Mouse (Mus musculus) embryo, embryonic 9.5 days (tissue): ENCODE data around the gene Ppm1j.
A peak's percentile ranks its signal among the peaks of the same experiment; 100 is the strongest.
"Not testable (repeated sequence)": the region's sequence is repeated elsewhere in the genome, so short reads cannot be mapped to it uniquely, and the experiment has no call there.

ENCODE experiments used
- DNase-seq: peaks from one replicate; pipeline ENCODE4 v3.0.0-alpha.2; 2017; ENCODE audit errors: extremely low spot score

Gene Ppm1j

GRCm38 (mm10) chr3:104780561-104781420, at the start of gene Ppm1j:
Ppm1j (plus strand) TSS chr3:104781056.
- peak; percentile 80 for DNase-seq

DNA sequence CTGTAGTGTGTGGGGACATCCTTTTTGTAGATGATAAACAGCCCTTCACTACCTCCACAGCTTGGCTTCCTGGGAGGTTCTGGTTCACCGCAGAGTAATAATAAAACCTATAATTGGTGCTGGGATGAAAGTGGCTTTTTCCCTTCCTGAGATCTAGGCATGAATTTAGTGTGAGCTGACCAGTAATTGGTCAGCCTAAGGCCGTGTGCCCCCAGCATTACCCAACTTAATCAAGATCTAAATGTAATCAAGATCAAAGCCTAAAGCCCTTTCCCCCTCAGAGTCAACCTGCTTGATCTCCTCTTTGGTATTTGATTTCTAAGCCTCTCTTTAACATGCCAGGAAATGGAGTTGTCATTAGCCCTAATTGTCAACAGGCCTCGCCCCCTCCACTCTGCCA, 47.9 kb upstream of the Ppm1j start:
- DNase-seq = no peak

DNA sequence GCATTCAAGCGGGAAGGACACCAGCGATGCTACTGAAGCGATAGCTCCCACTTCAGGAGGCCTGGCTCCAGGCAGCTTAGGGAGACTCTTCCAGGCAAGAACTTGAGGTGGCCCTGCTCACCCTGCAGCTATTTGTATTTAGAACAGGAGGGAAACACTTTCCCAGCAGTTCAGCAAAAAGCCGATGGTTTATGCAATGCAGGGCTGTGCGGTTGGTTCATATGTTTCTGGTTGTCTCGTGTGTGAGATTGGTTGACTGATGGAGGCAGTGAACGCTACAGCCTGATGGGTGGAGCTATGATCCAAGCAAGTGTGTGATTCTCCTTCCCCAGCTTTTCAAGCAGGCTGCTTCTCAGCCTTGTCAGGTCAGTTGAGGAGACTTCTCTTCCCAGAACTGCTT, 46.2 kb upstream of the Ppm1j start:
- DNase-seq = no peak

DNA sequence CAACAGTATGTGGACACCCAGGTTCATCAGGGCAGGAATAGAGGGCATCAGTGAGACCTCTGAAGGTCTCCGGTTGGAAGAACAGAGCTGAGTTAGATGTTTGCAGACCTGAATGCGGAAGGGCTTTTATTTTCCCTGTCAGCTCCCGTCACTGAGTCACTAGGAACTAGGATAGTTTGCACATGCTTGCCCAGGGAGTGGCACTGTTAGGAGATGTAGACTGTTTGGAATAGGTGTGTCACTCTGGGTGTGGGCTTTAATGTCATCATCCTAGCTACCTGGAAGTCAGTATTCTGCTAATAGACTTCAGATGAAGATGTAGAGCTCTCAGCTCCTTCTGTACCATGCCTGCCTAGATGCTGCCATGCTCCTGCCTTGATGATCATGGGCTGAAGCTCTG, 38.9 kb upstream of the Ppm1j start:
- no peak for DNase-seq

DNA sequence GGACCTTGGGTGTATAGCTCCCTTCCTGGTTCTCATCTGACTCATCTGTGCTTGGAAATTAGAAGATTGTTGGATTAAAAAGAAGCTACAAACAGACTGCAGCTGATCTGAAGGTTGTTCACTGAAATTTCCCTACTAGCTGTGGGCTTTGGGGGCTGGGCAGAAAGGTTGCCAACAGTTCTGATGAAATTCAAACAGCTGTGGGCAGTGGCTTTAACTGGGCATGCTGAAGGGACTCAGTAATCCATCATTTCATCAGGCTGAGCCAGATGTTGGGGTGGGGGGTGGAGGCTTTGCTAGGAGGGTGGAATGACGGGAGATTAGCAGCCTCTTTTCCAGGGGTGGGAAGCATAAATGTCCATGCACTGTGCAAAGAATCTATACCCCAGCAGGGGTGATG, 37.7 kb upstream of the Ppm1j start:
- no peak for DNase-seq

- no peak for DNase-seq
Measured at GRCm38 (mm10) chr3:104743864-104744263, 37.0 kb upstream of the Ppm1j start.

- not testable (repeated sequence) for DNase-seq
Measured at GRCm38 (mm10) chr3:104752845-104753244, 28.0 kb upstream of the Ppm1j start.

DNA sequence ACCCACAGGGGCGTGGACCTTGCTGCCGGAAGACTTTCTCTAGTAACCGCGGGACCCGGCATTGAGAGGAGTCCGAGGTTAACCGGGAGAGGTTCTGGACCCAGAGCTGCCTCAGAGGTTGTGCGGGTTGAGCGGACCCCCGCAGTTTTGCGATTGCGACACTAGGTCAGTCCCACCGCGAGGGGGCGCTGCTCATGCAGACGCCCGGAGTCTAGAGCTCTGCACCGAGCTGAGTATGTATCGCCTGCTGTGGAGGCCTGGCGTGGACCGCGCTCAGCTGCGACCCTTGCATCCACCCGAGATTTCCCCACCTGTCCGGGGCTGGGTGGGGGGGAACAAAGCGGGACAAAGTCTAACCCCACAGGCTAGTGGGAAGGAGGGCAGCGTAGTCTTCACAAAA, 22.4 kb upstream of the Ppm1j start:
- peak; percentile 85 for DNase-seq

DNA sequence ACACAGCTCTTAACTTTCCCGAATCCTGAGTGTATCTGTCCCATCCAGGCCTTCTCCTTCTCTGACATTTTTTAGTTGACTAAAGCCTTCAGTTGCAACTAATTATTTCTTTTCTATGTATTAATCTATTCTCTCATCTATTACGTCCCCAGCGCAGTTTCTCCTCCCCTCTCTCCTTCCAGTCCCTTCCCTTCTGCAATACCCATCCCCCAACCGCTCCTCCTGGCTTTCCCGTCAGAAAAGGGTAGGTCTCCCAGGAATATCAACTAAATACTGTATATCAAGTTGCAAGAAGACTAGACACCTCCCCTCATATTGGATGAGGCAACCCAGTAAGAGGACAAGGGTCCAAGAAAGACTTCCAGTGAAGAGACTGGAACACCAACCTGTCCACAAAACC, 22.0 kb upstream of the Ppm1j start:
- DNase-seq = no peak

DNA sequence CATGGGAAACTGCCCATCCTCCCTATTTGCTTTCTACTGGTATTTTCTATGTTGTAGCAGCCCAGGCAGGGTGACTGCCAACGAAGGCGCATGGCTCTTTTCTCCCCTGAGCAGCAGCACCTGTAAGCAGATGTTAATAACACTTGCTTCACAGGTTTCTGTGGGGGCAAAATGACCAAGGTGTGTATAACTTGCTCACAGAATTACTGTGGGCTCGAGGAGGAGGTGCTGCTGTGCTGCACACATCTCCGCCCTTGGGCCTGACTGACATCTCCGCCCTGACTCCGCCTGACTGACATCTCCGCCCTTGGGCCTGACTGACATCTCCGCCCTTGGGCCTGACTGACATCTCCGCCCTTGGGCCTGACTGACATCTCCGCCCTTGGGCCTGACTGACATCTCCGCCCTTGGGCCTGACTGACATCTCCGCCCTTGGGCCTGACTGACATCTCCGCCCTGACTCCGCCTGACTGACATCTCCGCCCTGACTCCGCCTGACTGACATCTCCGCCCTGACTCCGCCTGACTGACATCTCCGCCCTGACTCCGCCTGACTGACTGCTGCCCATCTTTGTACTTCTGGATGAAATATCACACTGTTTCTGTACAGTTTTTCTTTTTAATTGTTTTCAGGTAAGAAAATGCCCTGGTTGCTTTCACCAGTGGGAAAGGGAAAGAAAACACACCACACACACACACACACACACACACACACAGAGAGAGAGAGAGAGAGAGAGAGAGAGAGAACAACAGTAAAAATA, 18.6 kb upstream of the Ppm1j start:
- not testable (repeated sequence) for DNase-seq

- DNase-seq = no peak
Measured at GRCm38 (mm10) chr3:104765021-104765420, 15.8 kb upstream of the Ppm1j start.

DNA sequence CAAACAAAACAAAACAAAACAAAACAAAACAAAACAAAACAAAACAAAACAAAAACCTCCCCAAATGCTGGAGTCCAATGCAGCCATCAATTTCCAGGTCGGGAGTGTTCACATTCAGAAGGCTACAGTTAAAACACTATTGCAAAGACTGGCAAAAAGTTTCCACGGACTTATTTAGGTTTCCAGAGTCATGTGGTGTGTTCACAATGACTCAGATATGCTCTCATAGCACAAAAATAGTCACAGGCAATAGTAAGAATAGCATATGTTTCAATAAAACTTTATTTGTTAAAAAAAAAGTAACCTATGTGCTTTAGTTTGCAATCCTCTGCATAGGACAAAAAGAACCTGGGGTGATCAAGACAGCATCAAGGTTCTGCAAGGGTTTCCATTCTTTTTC, 13.7 kb upstream of the Ppm1j start:
- DNase-seq = no peak

GRCm38 (mm10) chr3:104767716-104768115, 13.1 kb upstream of the Ppm1j start:
- no peak for DNase-seq

GRCm38 (mm10) chr3:104769135-104769534, 11.7 kb upstream of the Ppm1j start:
- DNase-seq = no peak

DNA sequence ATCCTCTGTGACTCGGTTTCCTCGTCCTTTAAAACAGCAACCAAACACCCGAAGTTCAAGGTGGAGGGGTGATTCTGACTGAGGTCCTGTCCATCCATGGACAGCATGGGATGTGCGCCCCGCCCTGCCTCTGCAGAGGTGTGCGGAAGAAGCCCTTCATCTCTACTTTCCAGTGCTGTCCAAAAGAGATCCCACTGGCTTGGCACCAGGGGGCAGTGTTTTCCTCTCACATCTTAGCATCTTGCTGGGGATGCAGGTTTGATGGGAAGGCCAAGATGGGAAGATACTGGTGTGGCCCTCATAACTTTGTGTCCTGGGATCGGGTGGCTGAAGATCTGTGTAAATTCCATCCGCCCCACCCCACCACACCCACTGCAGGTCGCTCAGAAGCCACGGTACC, 10.8 kb upstream of the Ppm1j start:
- no peak for DNase-seq

DNA sequence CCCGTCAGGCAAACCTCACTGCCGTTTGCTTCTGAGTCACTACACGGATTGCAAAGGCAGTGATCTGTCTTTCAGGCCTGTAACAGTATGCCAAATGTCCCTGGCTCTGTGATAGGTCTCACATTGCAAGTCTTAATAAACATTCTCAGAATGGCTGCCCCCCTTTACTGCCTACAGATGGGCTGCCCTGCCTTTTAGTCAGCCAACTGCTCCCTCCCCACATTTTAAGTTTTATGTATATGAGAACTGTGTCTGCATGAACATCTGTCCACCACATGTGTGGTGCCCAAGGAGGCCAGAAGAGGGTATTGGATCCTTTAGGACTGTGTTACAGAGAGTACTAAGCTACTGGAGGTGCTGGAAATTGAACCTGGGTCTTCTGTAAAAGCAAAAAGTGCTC, 9.9 kb upstream of the Ppm1j start:
- no peak for DNase-seq

DNA sequence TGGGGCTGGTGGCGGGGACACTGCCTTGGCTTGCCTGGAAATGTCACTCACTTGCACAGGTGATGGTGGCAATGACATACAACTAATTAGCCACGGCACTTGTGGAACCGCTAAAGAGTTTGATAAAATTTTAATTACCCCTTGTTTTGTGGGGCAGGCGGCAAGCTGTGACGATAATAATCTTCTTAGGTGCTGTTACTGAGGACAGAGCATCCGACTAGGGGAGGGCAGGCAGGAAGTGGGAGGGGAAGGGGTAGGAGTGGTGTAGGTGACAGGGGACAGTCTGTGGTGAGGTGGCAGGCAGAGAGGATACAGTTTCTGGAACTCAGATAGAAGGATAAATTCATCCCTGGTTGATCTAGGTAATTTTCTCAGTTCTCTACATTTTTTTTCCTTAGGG, 9.4 kb upstream of the Ppm1j start:
- DNase-seq = no peak

DNA sequence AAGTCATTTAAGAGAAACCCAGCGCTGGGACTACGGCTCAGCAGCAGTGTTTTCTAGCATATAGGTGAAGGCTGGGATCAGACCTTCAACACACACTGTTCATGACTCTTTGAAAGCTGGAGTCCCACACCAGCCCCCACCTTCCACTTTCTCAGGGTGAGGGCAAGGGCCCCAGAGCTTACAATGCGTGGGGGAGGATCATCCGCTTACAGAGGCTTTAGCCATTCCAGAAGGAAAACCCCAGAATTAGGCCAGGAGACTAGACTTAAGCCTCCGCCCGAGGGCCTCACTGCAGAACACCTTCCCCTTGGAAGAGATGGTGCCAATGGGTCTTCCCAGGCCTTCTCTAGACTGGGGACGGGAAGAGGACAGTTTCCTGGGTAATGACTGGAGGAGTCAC, 7.6 kb upstream of the Ppm1j start:
- DNase-seq = no peak

GRCm38 (mm10) chr3:104777342-104777741, 3.5 kb upstream of the Ppm1j start:
- DNase-seq = peak; percentile 54

DNA sequence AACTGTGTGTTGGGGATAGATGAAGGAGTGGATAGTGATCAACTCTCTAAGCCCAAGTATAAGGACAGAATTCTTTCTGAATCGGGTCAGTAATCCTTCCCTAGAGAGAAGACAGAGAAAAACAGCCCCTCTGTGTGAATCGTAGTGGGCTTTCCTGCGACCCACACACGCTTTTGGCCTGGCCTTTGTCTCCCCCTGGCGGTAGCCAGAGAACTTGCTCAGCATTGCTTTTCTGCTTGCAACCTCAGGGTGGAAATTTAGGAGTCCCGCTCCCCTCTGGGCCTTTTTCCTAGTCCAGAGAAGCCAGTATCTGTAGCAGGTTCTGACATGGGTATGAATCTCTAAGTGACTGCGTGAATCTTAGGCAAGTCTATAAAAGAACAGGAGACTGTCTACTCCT, 907 bp upstream of the Ppm1j start:
- peak; percentile 79 for DNase-seq

DNA sequence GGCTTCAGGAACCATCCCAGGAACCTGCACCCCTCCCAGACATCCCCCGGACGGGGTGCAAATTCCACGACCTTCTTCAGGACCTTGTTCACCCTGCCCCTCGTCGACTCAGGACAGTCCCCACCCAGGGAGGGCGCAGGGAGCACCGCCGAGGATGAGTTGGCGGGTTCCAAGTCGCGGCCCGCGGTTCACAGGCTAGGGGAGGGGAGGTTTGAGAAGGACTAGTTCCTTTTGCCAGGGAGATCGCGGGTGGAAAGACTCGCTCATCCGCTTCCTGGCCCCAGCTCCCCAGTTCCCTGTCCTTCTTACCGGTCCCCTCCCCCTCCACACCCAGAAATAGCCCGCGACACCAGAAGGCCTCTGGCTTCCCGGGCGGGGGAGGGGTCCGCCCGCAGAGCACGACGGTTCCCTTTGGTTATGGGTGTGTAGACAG, 631 bp downstream of the Ppm1j start, which contains the start of gene Fam19a3:
Fam19a3 (minus strand) TSS at position 370 of the 433 bp plus-strand sequence.
- DNase-seq = peak; percentile 40

DNA sequence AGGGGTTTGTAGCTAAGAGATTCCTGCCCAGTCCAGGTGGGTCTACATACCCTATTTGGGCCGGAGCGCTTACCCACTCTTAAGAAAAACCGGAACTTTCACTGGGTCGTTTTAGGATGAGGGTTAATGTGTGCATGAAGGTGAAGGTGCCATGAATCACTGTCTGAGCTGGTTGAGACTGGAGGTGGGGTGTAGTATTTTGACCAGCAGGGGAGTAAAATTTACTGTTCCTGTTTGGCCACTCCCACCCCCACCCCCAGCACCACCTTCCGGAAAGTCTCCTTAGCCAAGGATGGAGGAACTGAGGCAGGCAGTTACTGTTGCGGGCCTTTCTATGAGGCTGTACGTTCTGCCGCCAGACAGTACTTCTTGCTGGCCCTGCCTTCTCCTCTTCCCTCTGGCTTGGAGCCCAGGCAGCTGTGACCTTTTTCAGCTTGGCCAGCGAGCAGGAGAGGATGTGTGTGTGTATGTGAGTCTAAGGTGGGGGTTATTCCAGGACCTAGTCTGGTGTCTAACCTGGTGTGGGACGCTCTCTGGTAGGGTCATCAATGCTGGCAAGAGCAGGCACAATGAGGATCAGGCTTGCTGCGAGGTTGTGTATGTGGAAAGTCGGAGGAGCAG, 1.3 kb downstream of the Ppm1j start:
- no peak for DNase-seq
